Mouse (Mus musculus) forebrain, embryonic 15.5 days (tissue): ENCODE measurements at regions not wholly inside any gene's neighbourhood (a gene's known extent, or its start where the extent isn't known, plus 50 kb on each side); places are given as distances from the start of the nearest gene placed in this dataset.

Experiments used
- ATAC-seq: fragments of 200-750 bp; cut with Nextera tagmentation; replicated peaks from 2 replicates; pipeline ENCODE4 v1.8.0; 2017; ENCODE audit warnings: mild to moderate bottlenecking, moderate TSS enrichment, moderate library complexity
- H3K27ac ChIP-seq: fragments of 300-500 bp; sonication (generic); replicated peaks from 2 replicates; pipeline ENCODE4 v1.5.1; 2015; ENCODE audit warnings: mild to moderate bottlenecking, inconsistent platforms
- H3K27me3 ChIP-seq: fragments of 300-500 bp; sonication (generic); 2 replicates; pipeline ENCODE4 v1.6.1; 2015; ENCODE audit warnings: inconsistent platforms
- H3K36me3 ChIP-seq: fragments of 300-500 bp; sonication (generic); 2 replicates; pipeline ENCODE4 v1.6.1; 2015; ENCODE audit warnings: mild to moderate bottlenecking, inconsistent platforms
- H3K4me1 ChIP-seq: fragments of 300-500 bp; sonication (generic); 2 replicates; pipeline ENCODE4 v1.6.1; 2015; ENCODE audit warnings: inconsistent platforms
- H3K4me2 ChIP-seq: fragments of 300-500 bp; sonication (generic); replicated peaks from 2 replicates; pipeline ENCODE4 v1.6.1; 2015; ENCODE audit warnings: mild to moderate bottlenecking, inconsistent platforms
- H3K4me3 ChIP-seq: fragments of 300-500 bp; sonication (generic); 2 replicates; pipeline ENCODE4 v1.5.1; 2015; ENCODE audit warnings: mild to moderate bottlenecking, inconsistent platforms
- H3K9ac ChIP-seq: fragments of 300-500 bp; sonication (generic); replicated peaks from 2 replicates; pipeline ENCODE4 v1.6.1; 2015; ENCODE audit warnings: mild to moderate bottlenecking, inconsistent platforms
- H3K9me3 ChIP-seq: fragments of 300-500 bp; sonication (generic); 2 replicates; pipeline ENCODE4 v1.6.1; 2016; ENCODE audit warnings: inconsistent platforms
- WGBS: fragments of 180-500 bp; shearing (Covaris S2); methylation state at CpG from one replicate; pipeline ENCODE4 v1.1.7; 2015; ENCODE audit warnings: mixed read lengths; 5-methylcytosine and 5-hydroxymethylcytosine counted together

GRCm38 (mm10) chr11:117036977-117037376, 78.0 kb upstream of the Sec14l1 start:
- no peak overlapping the region for H3K4me2 ChIP-seq
- no peak overlapping the region for H3K9ac ChIP-seq
- H3K27ac ChIP-seq, result no peak overlapping the region
- no peaks in the 10 kb centered on the region for H3K36me3 ChIP-seq
- peaks cover 5% of the 10 kb centered on the region; the same call in 1 of the 2 replicates for H3K4me1 ChIP-seq
- 86% methylated on average over 7 of the region's 7 CpGs for WGBS
- no peak overlapping the region for H3K4me3 ChIP-seq
- ATAC-seq, result no peak
- H3K27me3 ChIP-seq, result no peaks in the 10 kb centered on the region
- H3K9me3 ChIP-seq, result no peaks in the 10 kb centered on the region

DNA sequence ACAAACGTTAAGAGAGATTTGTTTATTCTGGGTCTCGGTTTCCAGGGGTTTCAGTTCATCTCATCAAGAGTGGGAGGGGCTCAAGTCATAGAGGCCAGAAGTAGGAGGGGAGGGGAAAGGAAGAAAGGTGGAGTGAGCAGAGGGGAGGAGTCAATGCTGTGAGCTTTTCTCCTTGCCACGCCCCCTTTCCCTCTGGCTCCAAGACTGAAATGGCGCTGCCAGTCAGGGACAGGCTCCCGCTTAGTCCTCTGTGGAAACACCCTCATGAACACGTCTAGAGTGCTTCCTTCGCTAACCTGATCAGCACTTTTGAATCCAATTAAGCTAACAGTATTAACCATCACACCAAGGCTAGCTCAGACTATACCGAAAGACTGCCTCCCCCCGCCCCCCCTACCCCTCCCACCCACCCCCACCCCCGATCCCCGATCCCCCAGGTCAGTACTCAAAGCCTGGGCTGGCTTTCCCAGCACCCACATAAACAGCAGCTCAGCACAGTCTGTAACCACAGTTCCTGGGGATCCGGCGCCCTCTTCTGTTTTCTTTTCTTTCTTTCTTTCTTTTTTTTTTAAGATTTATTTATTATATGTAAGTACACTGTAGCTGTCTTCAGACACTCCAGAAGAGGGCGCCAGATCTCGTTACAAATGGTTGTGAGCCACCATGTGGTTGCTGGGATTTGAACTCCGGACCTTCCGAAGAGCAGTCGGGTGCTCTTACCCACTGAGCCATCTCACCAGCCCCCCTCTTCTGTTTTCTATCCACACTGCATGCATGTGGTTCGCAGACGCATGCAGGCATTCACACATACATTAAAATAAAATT, 76.5 kb upstream of the Sec14l1 start:
- H3K9ac ChIP-seq, result no peak overlapping the region
- no peaks in the 10 kb centered on the region for H3K27me3 ChIP-seq
- no peak overlapping the region for H3K4me3 ChIP-seq
- no peaks in the 10 kb centered on the region for H3K36me3 ChIP-seq
- no peak overlapping the region for H3K4me2 ChIP-seq
- no peak for ATAC-seq
- H3K27ac ChIP-seq, result no peak overlapping the region
- H3K9me3 ChIP-seq, result no peaks in the 10 kb centered on the region
- WGBS, result 34% methylated on average over 20 of the region's 20 CpGs
- peaks cover 10% of the 10 kb centered on the region; the same call in 1 of the 2 replicates for H3K4me1 ChIP-seq

DNA sequence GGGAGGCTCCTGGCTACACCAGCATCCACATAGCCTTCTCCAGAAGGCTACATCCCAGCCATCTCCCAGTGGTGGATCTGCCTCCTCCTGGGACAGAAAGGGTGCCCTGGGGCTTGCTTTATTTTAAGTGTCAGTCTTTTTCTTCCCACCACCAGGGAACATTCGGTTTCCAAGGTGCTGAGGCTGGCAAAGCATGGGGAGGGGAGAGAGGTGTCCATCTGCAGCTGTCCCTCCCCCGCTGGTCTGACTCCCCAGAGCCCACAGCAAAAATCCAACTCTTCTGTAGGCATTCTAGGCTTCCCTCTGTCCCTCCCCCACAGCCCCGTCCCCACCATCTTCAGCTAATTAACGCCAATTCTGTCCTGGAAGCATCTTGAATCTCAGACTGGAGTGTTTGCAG, 74.1 kb upstream of the Sec14l1 start:
- Histone ChIP-seq H3K9ac (no peak overlapping the region), H3K4me3 (no peak overlapping the region), H3K9me3 (no peaks in the 10 kb centered on the region), H3K27me3 (no peaks in the 10 kb centered on the region), H3K36me3 (no peaks in the 10 kb centered on the region), H3K4me1 (peaks cover 10% of the 10 kb centered on the region; the same call in 1 of the 2 replicates), H3K4me2 (no peak overlapping the region), H3K27ac (no peak overlapping the region)
- no peak for ATAC-seq
- WGBS, result 5% methylated on average over 4 of the region's 4 CpGs

DNA sequence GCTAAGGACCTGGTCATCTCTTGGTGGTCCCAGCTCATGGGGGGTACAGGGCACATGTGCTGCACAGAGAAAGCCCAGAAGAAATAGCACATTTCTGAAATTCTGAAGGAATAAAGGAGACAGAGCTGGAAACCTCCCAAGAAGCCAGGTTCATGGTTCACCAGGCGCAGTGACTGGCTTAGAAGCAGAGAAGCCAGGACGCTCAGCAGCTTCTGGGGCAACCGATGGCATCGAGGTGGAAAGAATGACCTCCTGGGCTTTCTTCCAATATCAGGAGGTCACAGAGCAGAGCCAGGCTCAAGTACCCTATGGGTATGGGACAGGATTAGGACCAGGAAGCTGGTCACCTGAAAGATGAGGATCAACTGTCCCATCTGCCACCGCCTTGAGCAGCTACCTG, 72.6 kb upstream of the Sec14l1 start:
- H3K9ac ChIP-seq, result no peak overlapping the region
- 81% methylated on average over 5 of the region's 5 CpGs for WGBS
- H3K4me2 ChIP-seq, result no peak overlapping the region
- H3K4me3 ChIP-seq, result no peak overlapping the region
- no peak for ATAC-seq
- no peak overlapping the region for H3K27ac ChIP-seq
- peaks cover 18% of the 10 kb centered on the region for H3K4me1 ChIP-seq
- H3K36me3 ChIP-seq, result no peaks in the 10 kb centered on the region
- no peaks in the 10 kb centered on the region for H3K9me3 ChIP-seq
- no peaks in the 10 kb centered on the region for H3K27me3 ChIP-seq

DNA sequence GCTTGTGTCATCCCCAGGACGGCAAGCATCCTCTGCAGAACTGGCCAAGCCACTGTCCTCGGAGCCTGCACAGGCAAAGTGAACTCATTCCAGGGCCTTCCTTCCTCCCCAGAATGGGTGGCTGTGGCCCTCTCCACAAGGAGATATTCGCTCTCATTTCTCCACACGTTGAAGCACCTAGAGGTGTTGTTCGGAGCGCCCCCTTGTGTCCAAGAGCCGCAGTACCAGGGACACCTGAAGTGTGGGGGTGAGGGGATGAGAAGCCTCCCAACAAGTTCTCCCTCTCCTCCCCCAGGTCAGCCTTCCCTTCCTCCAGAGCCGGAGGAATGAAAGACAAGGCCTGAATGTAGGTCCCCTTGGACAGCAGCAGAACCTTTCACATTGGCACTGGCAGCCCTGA, 71.4 kb upstream of the Sec14l1 start:
- no peaks in the 10 kb centered on the region for H3K9me3 ChIP-seq
- no peak overlapping the region for H3K4me3 ChIP-seq
- H3K4me2 ChIP-seq, result no peak overlapping the region
- WGBS, result 8% methylated on average over 8 of the region's 8 CpGs
- H3K27ac ChIP-seq, result no peak overlapping the region
- peak; percentile 52; the same call in 1 of the 2 replicates for ATAC-seq
- peaks cover 28% of the 10 kb centered on the region for H3K4me1 ChIP-seq
- H3K27me3 ChIP-seq, result no peaks in the 10 kb centered on the region
- H3K9ac ChIP-seq, result no peak overlapping the region
- H3K36me3 ChIP-seq, result no peaks in the 10 kb centered on the region

DNA sequence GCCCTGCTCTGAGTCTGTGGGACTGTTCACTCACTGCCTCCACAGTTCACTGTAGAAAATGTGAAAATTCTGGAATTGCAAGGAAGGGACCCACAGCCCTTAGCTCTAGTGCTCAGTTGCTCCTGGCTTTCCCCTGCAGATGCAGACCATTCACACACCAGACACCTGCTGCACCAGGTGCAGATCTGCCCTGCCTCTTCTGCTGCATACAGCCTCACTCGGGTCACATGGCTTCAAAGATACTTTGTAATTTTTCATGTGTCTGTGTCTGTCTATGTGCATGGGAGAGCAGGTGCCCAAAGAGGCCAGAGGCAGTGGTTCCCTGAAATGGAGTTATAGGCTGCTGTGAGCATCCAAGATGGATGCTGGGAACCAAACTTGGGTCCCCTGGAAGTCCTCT, 70.2 kb upstream of the Sec14l1 start:
- 75% methylated on average over 1 of the region's 1 CpGs for WGBS
- H3K27me3 ChIP-seq, result no peaks in the 10 kb centered on the region
- no peaks in the 10 kb centered on the region for H3K36me3 ChIP-seq
- H3K4me1 ChIP-seq, result peaks cover 28% of the 10 kb centered on the region
- no peak for ATAC-seq
- H3K4me2 ChIP-seq, result no peak overlapping the region
- H3K9ac ChIP-seq, result no peak overlapping the region
- H3K27ac ChIP-seq, result no peak overlapping the region
- no peaks in the 10 kb centered on the region for H3K9me3 ChIP-seq
- no peak overlapping the region for H3K4me3 ChIP-seq

GRCm38 (mm10) chr11:117046636-117047035, 68.3 kb upstream of the Sec14l1 start:
- no peaks in the 10 kb centered on the region for H3K9me3 ChIP-seq
- peaks cover 23% of the 10 kb centered on the region for H3K4me1 ChIP-seq
- H3K27me3 ChIP-seq, result no peaks in the 10 kb centered on the region
- H3K27ac ChIP-seq, result peak overlapping the region; percentile 89
- H3K4me3 ChIP-seq, result no peak overlapping the region
- 81% methylated on average over 5 of the region's 5 CpGs for WGBS
- H3K36me3 ChIP-seq, result no peaks in the 10 kb centered on the region
- H3K4me2 ChIP-seq, result no peak overlapping the region
- no peak overlapping the region for H3K9ac ChIP-seq
- ATAC-seq, result no peak

DNA sequence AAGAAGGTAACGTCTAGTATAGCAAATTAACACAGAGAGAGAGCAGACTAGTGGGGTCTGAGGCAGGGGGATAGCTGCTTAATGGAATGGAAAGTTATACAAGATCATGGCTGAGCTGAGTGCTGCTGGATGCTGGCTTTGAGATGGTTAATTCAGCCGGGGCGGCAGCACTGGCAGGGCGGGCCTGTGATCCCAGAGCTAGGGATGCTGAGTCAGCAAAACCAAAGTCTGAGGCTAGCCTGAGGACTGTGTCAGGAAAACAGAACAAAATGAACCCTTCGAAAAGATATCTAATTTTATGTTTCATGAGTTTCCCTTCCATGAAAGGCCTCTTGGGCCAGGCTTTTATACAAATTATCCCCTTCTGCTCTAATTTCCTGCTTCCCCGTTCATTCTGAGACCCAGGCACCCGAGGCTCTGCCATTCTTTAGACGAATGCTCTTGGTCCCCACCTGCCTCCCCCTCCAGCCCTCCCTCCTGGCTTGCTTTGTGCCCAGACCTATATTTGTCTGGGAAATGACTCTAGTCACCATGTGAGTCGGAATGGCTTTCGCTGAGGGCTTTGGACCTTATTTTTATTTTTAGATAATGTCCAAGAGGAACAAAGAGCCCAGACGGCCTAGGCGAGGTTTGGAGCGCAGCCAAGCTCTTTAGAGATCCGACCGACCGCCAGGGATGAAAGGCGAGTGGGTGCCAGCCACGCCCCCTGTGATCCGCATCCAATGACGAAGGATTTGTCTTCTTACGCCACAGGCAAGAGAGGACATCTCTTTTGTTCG, 67.6 kb upstream of the Sec14l1 start:
- WGBS, result 5% methylated on average over 22 of the region's 22 CpGs
- H3K4me3 ChIP-seq, result no peak overlapping the region
- peak overlapping the region; percentile 89 for H3K27ac ChIP-seq
- peak overlapping the region; percentile 30 for H3K4me2 ChIP-seq
- peak; percentile 57; the same call in 1 of the 2 replicates for ATAC-seq
- peaks cover 23% of the 10 kb centered on the region for H3K4me1 ChIP-seq
- H3K9ac ChIP-seq, result peak overlapping the region; percentile 14
- H3K9me3 ChIP-seq, result no peaks in the 10 kb centered on the region
- H3K36me3 ChIP-seq, result no peaks in the 10 kb centered on the region
- no peaks in the 10 kb centered on the region for H3K27me3 ChIP-seq

GRCm38 (mm10) chr11:117048911-117049310, 66.1 kb upstream of the Sec14l1 start:
- Histone ChIP-seq H3K9me3 (no peaks in the 10 kb centered on the region), H3K36me3 (no peaks in the 10 kb centered on the region), H3K27me3 (no peaks in the 10 kb centered on the region), H3K4me3 (no peak overlapping the region), H3K4me2 (no peak overlapping the region), H3K27ac (peak overlapping the region; percentile 89; the same call in 1 of the 2 replicates), H3K9ac (no peak overlapping the region), H3K4me1 (peaks cover 18% of the 10 kb centered on the region)
- no peak for ATAC-seq
- 91% methylated on average over 3 of the region's 3 CpGs for WGBS

DNA sequence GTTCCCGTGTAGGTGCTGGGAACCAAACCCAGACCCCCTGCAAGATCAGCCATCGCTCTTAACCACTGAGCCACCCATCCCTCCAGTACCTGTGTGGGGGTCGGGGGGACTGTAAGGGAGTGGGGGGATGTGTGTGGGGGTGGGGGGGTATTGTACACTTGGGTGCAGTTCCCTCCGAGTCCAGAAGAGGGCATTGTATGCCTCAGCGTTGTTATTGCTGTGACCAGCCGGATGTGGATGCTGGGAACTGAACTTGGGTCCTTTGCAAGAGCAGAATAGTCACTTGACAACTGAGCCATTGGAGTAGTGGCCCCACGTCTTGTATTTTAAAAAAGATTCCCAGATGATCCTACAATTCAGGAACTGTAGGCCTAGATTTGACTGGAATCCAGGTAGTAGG, 64.2 kb upstream of the Sec14l1 start:
- no peak for ATAC-seq
- no peak overlapping the region for H3K27ac ChIP-seq
- H3K9ac ChIP-seq, result no peak overlapping the region
- no peak overlapping the region for H3K4me3 ChIP-seq
- no peaks in the 10 kb centered on the region for H3K9me3 ChIP-seq
- no peaks in the 10 kb centered on the region for H3K36me3 ChIP-seq
- peaks cover 18% of the 10 kb centered on the region for H3K4me1 ChIP-seq
- no peak overlapping the region for H3K4me2 ChIP-seq
- no peaks in the 10 kb centered on the region for H3K27me3 ChIP-seq
- 93% methylated on average over 7 of the region's 7 CpGs for WGBS

DNA sequence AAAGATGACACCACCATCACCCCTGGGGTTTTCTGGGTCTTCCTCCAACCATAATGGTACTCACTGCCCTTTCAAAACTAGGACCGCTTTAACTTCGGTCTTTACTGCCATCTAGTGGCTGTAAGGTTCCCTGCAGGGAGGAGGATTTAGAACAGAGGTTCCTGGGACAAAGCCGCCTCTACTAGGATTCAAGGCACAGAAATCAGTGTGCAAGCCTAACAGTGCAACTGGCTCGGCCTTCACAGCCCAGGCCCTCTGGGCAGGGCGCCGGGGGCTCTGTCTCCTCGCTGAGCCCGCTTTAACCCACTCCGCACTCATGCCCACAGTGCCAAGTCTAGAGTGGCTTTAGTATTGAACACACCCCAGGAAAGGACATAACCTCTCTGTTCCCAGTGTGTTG, 58.0 kb upstream of the Sec14l1 start:
- H3K4me2 ChIP-seq, result no peak overlapping the region; the same call in 1 of the 2 replicates
- no peaks in the 10 kb centered on the region for H3K36me3 ChIP-seq
- peak overlapping the region; percentile 84 for H3K27ac ChIP-seq
- no peaks in the 10 kb centered on the region for H3K27me3 ChIP-seq
- H3K4me3 ChIP-seq, result no peak overlapping the region
- H3K9me3 ChIP-seq, result no peaks in the 10 kb centered on the region
- peak overlapping the region; percentile 32 for H3K9ac ChIP-seq
- 11% methylated on average over 9 of the region's 9 CpGs for WGBS
- ATAC-seq, result peak; percentile 68
- H3K4me1 ChIP-seq, result peaks cover 33% of the 10 kb centered on the region

DNA sequence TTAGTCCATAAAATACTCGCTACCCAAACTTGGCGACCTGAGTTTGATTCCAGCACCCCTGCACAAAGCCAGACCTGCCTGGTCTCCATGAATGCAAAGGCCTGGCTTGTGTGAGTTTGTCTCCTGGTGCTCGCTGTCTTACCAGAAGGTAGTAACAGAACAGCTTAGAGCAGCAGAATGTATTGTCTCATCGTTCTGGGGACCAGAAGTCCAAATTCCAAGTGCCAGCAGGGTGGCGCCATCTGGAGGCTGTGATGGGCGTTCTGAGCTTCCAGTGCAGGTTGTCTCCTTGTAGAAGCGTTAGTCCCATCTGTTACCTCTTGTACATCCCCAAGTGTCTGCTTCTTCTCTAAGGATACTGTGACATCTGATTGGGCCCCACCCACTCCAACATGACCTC, 57.5 kb upstream of the Sec14l1 start:
- Histone ChIP-seq H3K9ac (0 out of 2 replicates have a peak overlapping the region, but pooled peaks have one; percentile 32), H3K27me3 (no peaks in the 10 kb centered on the region), H3K27ac (peak overlapping the region; percentile 84), H3K36me3 (no peaks in the 10 kb centered on the region), H3K4me1 (peaks cover 34% of the 10 kb centered on the region), H3K4me2 (no peak overlapping the region), H3K9me3 (no peaks in the 10 kb centered on the region), H3K4me3 (no peak overlapping the region)
- WGBS, result 32% methylated on average over 7 of the region's 7 CpGs
- 0 out of 2 replicates have a peak, but pooled peaks have one; percentile 41 for ATAC-seq
